Mouse (Mus musculus) G1E (cell line): ENCODE results near the gene Slc35c2. TPM values are rescaled to one million over a fixed set of nuclear protein-coding genes. Genes with fewer than 3 reads are reported as not detected.
A peak's percentile ranks its signal among the peaks of the same experiment; 100 is the strongest.

Source experiments
- ATAC-seq: 2 replicates; pipeline ENCODE4 v1.8.0; 2016; ENCODE audit warnings: mild to moderate bottlenecking; ENCODE audit not compliant: insufficient number of reproducible peaks, poor library complexity, low FRiP score, severe bottlenecking; ENCODE audit errors: extremely low read depth
- DNase-seq: peaks from one replicate; pipeline ENCODE4 v3.0.0; 2012; ENCODE audit warnings: low spot score
- H3K27me3 ChIP-seq: 2 replicates; pipeline ENCODE4 v1.6.1; 2012; ENCODE audit warnings: mild to moderate bottlenecking, low read length, inconsistent platforms; ENCODE audit not compliant: insufficient read depth
- H3K36me3 ChIP-seq: replicated peaks from 2 replicates; pipeline ENCODE3; 2012; ENCODE audit warnings: mild to moderate bottlenecking, inconsistent platforms
- H3K4me1 ChIP-seq: 2 replicates; pipeline ENCODE4 v1.6.1; 2012; ENCODE audit warnings: low read depth, low read length, inconsistent platforms, mixed read lengths; ENCODE audit not compliant: insufficient read depth
- H3K4me3 ChIP-seq: 2 replicates; pipeline ENCODE4 v1.5.1; 2012; ENCODE audit warnings: low read depth, mild to moderate bottlenecking, inconsistent platforms, low read length, moderate library complexity, mixed read lengths
- H3K9me3 ChIP-seq: replicated peaks from 2 replicates; pipeline ENCODE4 v1.6.1; 2012; ENCODE audit warnings: inconsistent platforms
- CTCF ChIP-seq: IDR thresholded peaks from 2 replicates; pipeline ENCODE4 v1.5.1; 2012; ENCODE audit warnings: low read depth, low read length, inconsistent platforms, mixed read lengths
- GATA1 ChIP-seq: IDR thresholded peaks from 2 replicates; pipeline ENCODE4 v1.6.1; 2012; ENCODE audit warnings: borderline replicate concordance, low read length, inconsistent platforms, mixed read lengths
- GATA2 ChIP-seq: IDR thresholded peaks from 2 replicates; pipeline ENCODE4 v1.6.1; 2012; ENCODE audit warnings: low read depth, low read length, inconsistent platforms, borderline replicate concordance
- POLR2AphosphoS5 ChIP-seq: IDR thresholded peaks from 2 replicates; pipeline ENCODE4 v1.6.1; 2012; ENCODE audit warnings: low read depth, low read length, inconsistent platforms; ENCODE audit not compliant: insufficient replicate concordance
- TAL1 ChIP-seq: conservative IDR thresholded peaks from 2 replicates; pipeline ENCODE4 v1.6.1; 2012; ENCODE audit warnings: low read depth, low read length, inconsistent platforms, mixed read lengths
- polyA plus RNA-seq: library from polyadenylated mRNA; stranded (reverse); fragments of >175 nt; gene quantifications from 2 replicates; pipeline ENCODE4 v1.2.3, GENCODE M21; 2012
- total RNA-seq, 2 experiments: library from RNA; stranded (forward) in 1 of 2; stranded (reverse) in 1 of 2; fragments of 200-1000 nt in 1 of 2; fragments of >200 nt in 1 of 2; fragmentation: Nextera tagmentation in 1 of 2; gene quantifications; 2 replicates each; pipeline ENCODE4 v1.2.3; 2014 to 2017

Gene Slc35c2
- total and polyA plus RNA-seq, 3 experiments: 32.7 to 62.5 (median 41.6) TPM

- Histone ChIP-seq H3K4me1 (peaks cover 59% of the 10 kb centered on the region), H3K4me3 (no peak overlapping the region), H3K27me3 (no peaks in the 10 kb centered on the region), H3K9me3 (no peaks in the 10 kb centered on the region), H3K36me3 (peaks cover 88% of the 10 kb centered on the region)
- ATAC-seq (no peak), DNase-seq (no peak)
- TF ChIP-seq TAL1: no peak
- TF ChIP-seq POLR2AphosphoS5: no peak
- TF ChIP-seq GATA2: no peak
- no peak for TF ChIP-seq CTCF
- TF ChIP-seq GATA1: no peak
Measured at GRCm38 (mm10) chr2:165320531-165321150, 33.0 kb upstream of the Slc35c2 start.

DNA sequence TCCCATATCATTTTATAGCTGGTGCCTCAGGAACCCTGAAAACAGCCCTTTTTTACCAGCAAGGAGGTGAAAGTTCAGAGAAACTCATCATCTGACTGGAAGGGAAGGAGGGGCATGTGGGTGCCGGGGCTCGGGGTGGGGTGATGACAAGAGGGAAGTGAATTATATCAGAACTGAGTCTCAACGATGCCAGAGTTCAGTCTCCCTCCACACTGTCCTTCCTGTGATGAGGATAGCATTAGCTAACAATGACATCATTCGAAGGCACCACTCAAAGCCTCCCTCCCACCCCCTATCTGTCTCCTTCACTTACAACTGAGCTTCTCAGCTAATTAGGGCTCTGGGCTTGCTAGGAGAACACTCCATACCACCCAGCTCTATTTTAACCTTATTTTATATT, 31.8 kb upstream of the Slc35c2 start:
- TF ChIP-seq CTCF (no peak), POLR2AphosphoS5 (no peak), GATA2 (no peak), TAL1 (no peak), GATA1 (no peak)
- Histone ChIP-seq H3K27me3 (no peaks in the 10 kb centered on the region), H3K4me1 (peaks cover 48% of the 10 kb centered on the region), H3K9me3 (no peaks in the 10 kb centered on the region), H3K36me3 (peaks cover 97% of the 10 kb centered on the region), H3K4me3 (no peak overlapping the region)
- DNase-seq: no peak
- ATAC-seq: no peak

GRCm38 (mm10) chr2:165318941-165319340, 31.3 kb upstream of the Slc35c2 start:
- Histone ChIP-seq H3K36me3 (peaks cover 97% of the 10 kb centered on the region), H3K4me1 (peaks cover 42% of the 10 kb centered on the region), H3K27me3 (no peaks in the 10 kb centered on the region), H3K4me3 (no peak overlapping the region), H3K9me3 (no peaks in the 10 kb centered on the region)
- no peak for ATAC-seq
- TF ChIP-seq POLR2AphosphoS5 (no peak), CTCF (no peak), GATA2 (no peak), TAL1 (no peak), GATA1 (no peak)
- no peak for DNase-seq

- no peak for ATAC-seq
- no peak for DNase-seq
- H3K4me1 ChIP-seq: peaks cover 35% of the 10 kb centered on the region
- H3K9me3 ChIP-seq: no peaks in the 10 kb centered on the region
- H3K4me3 ChIP-seq: no peak overlapping the region
- TF ChIP-seq GATA1: no peak
- TF ChIP-seq GATA2: no peak
- no peak for TF ChIP-seq POLR2AphosphoS5
- no peak for TF ChIP-seq CTCF
- no peak for TF ChIP-seq TAL1
- no peaks in the 10 kb centered on the region for H3K27me3 ChIP-seq
- peaks cover 97% of the 10 kb centered on the region for H3K36me3 ChIP-seq
Measured at GRCm38 (mm10) chr2:165317621-165318263, 30.1 kb upstream of the Slc35c2 start.

DNA sequence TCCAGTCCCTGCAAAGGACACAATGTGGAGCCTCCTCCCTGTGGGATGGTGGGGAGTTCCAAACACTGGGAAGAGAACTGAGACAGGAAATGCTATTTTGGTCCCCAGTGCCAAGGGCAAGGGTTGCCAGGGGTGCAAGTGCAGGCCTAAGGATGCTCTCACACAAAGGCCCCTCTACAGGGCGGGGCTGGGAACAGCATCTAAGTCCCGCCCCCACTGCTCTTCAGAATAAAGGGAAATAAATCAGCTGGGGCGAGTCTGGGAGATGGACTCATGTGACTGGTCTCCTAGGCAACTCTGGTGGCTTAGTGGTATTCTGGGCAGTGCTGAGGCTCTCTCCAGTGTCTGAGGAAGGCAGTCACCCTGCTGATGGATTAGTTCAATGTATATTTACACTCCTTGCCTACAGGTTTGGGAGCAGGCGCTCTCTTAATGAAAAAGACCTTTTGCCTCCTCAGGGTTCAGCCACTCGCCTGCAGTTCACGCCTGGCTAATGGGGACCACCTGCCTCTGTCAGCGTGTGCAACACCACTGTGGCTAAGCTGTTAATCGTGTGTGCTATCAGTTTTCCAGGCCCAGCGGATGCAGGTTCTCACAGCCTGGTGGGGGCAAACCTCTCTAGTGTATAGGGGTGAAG, 29.3 kb upstream of the Slc35c2 start:
- H3K27me3 ChIP-seq: no peaks in the 10 kb centered on the region
- ATAC-seq (peak; percentile 52), DNase-seq (no peak)
- TF ChIP-seq CTCF (no peak), GATA2 (no peak), POLR2AphosphoS5 (no peak), GATA1 (no peak), TAL1 (no peak)
- peaks cover 30% of the 10 kb centered on the region for H3K4me1 ChIP-seq
- H3K9me3 ChIP-seq: no peaks in the 10 kb centered on the region
- peaks cover 97% of the 10 kb centered on the region for H3K36me3 ChIP-seq
- no peak overlapping the region for H3K4me3 ChIP-seq

GRCm38 (mm10) chr2:165316204-165316603, 28.5 kb upstream of the Slc35c2 start:
- Histone ChIP-seq H3K4me1 (peaks cover 22% of the 10 kb centered on the region), H3K4me3 (no peak overlapping the region), H3K27me3 (no peaks in the 10 kb centered on the region), H3K9me3 (no peaks in the 10 kb centered on the region), H3K36me3 (peaks cover 97% of the 10 kb centered on the region)
- TF ChIP-seq GATA1: no peak
- ATAC-seq (no peak), DNase-seq (no peak)
